Comparison of ENCODE assay signal across 10 mouse cellular contexts in genomic region chr2:26541258-26541910, GRCm38 (mm10). TPM values are rescaled to one million over a fixed set of nuclear protein-coding genes. Genes with fewer than 3 reads are reported as not detected.
DNase-seq lines count a peak whose midpoint lies in the region; ATAC-seq and TF ChIP-seq lines count a peak whose summit lies in the region.
"Had no signal": no experiment of that assay in that cellular context is flagged by ENCODE, and none has a peak within 500 bp of the region (broad histone marks: within the 10 kb centered on the region; RNA-seq: fewer than 3 reads in every experiment).

No protein-coding gene starts in this region.

- no peak for TF ChIP-seq POLR2A in lung, adult 2 months (IDR thresholded peaks at IDR 0.05; ENCODE audit: borderline replicate concordance, extremely low read depth, low read depth, low read length)

- no peaks in the 10 kb centered on the region for H3K27me3 ChIP-seq in embryonic facial prominence, embryonic 11.5 days (ENCODE audit: control insufficient read depth, insufficient read depth, low read length)
- 0 out of 2 replicates have a peak, but pooled peaks cover 10% of the 10 kb centered on the region for H3K27me3 ChIP-seq in hindbrain, embryonic 10.5 days (ENCODE audit: insufficient read depth, poor library complexity, severe bottlenecking)
- H3K27me3 ChIP-seq in midbrain, embryonic 15.5 days (replicated peaks): no peaks in the 10 kb centered on the region
- peaks cover 5% of the 10 kb centered on the region; the same call in 1 of the 2 replicates for H3K27me3 ChIP-seq in liver, embryonic 12.5 days (replicated peaks)

- H3K9ac ChIP-seq in embryonic facial prominence, embryonic 11.5 days (replicated peaks; ENCODE audit: low read length): peak overlapping the region; percentile 22; the same call in 1 of the 2 replicates
- H3K9ac ChIP-seq in midbrain, embryonic 15.5 days: no peak overlapping the region
- H3K9ac ChIP-seq in liver, embryonic 12.5 days: no peak overlapping the region
- H3K9ac ChIP-seq: liver, embryonic 14.5 days had no signal

- H3K9me3 ChIP-seq in embryonic facial prominence, embryonic 11.5 days (replicated peaks; ENCODE audit: control insufficient read depth, low read length): no peaks in the 10 kb centered on the region
- no peaks in the 10 kb centered on the region for H3K9me3 ChIP-seq in hindbrain, embryonic 10.5 days
- no peaks in the 10 kb centered on the region for H3K9me3 ChIP-seq in midbrain, embryonic 15.5 days
- H3K9me3 ChIP-seq in liver, embryonic 12.5 days (replicated peaks): no peaks in the 10 kb centered on the region

- H3K4me3 ChIP-seq in embryonic facial prominence, embryonic 11.5 days (ENCODE audit: low read depth, low read length): no peak overlapping the region
- no peak overlapping the region for H3K4me3 ChIP-seq in hindbrain, embryonic 10.5 days
- H3K4me3 ChIP-seq in midbrain, embryonic 15.5 days: no peak overlapping the region
- H3K4me3 ChIP-seq in liver, embryonic 12.5 days: no peak overlapping the region
- H3K4me3 ChIP-seq in lung, adult 2 months (replicated peaks; ENCODE audit: extremely low read depth, low read depth, low read length): no peak overlapping the region

- ATAC-seq in embryonic facial prominence, embryonic 11.5 days (replicated peaks; ENCODE audit: insufficient number of reproducible peaks, low FRiP score, low TSS enrichment, low read depth): no peak
- ATAC-seq in midbrain, embryonic 15.5 days (replicated peaks): no peak; the same call in 1 of the 2 replicates
- no peak for ATAC-seq in liver, embryonic 12.5 days

- no peak overlapping the region for H3K4me2 ChIP-seq in embryonic facial prominence, embryonic 11.5 days (ENCODE audit: low read depth, low read length)
- H3K4me2 ChIP-seq in midbrain, embryonic 15.5 days: no peak overlapping the region
- H3K4me2 ChIP-seq in liver, embryonic 12.5 days: no peak overlapping the region

- no peak for TF ChIP-seq CTCF in lung, adult 2 months (IDR thresholded peaks at IDR 0.05; ENCODE audit: insufficient read depth, low read length)

- peak; percentile 36 to 44 for DNase-seq in layer of hippocampus, postnatal 14 days (ENCODE audit: low spot score in 2 of 2)
- DNase-seq in layer of hippocampus, adult 9-11 months: no peak
- DNase-seq in embryonic facial prominence, embryonic 11.5 days (ENCODE audit: low spot score): peak; percentile 42
- DNase-seq in hindbrain, embryonic 10.5 days (ENCODE audit: low spot score): peak; percentile 39
- no peak for DNase-seq in thymus, postnatal 4 days
- DNase-seq in lung, adult 2 months: no peak
- DNase-seq: thymus, postnatal 25 days had no signal

- no peaks in the 10 kb centered on the region for H3K36me3 ChIP-seq in embryonic facial prominence, embryonic 11.5 days (replicated peaks; ENCODE audit: control insufficient read depth, insufficient read depth, low read depth, low read length)
- H3K36me3 ChIP-seq in hindbrain, embryonic 10.5 days: no peaks in the 10 kb centered on the region
- H3K36me3 ChIP-seq in midbrain, embryonic 15.5 days (replicated peaks): no peaks in the 10 kb centered on the region
- H3K36me3 ChIP-seq in liver, embryonic 12.5 days: no peaks in the 10 kb centered on the region

- H3K27ac ChIP-seq in embryonic facial prominence, embryonic 11.5 days (replicated peaks; ENCODE audit: low read depth, low read length): 0 out of 2 replicates have a peak overlapping the region, but pooled peaks have one; percentile 30
- peak overlapping the region; percentile 83 for H3K27ac ChIP-seq in hindbrain, embryonic 10.5 days
- H3K27ac ChIP-seq in midbrain, embryonic 15.5 days: 0 out of 2 replicates have a peak overlapping the region, but pooled peaks have one; percentile 15
- H3K27ac ChIP-seq in liver, embryonic 12.5 days: no peak overlapping the region
- H3K27ac ChIP-seq: liver, embryonic 14.5 days had no signal

- H3K4me1 ChIP-seq in embryonic facial prominence, embryonic 11.5 days (ENCODE audit: control insufficient read depth, insufficient read depth, low read length): peaks cover 3% of the 10 kb centered on the region
- H3K4me1 ChIP-seq in hindbrain, embryonic 10.5 days (replicated peaks): peaks cover 78% of the 10 kb centered on the region
- peaks cover 14% of the 10 kb centered on the region for H3K4me1 ChIP-seq in midbrain, embryonic 15.5 days
- no peaks in the 10 kb centered on the region for H3K4me1 ChIP-seq in liver, embryonic 12.5 days
- H3K4me1 ChIP-seq in lung, adult 2 months (ENCODE audit: control insufficient read depth, insufficient read depth, low read length): peaks cover 14% of the 10 kb centered on the region

- 32% methylated on average over 9 of the region's 9 CpGs for WGBS in embryonic facial prominence, embryonic 11.5 days
- whole genome bisulfite sequencing in hindbrain, embryonic 10.5 days: 41% methylated on average over 9 of the region's 9 CpGs
- WGBS in midbrain, embryonic 15.5 days: 28% methylated on average over 9 of the region's 9 CpGs
- 52% methylated on average over 9 of the region's 9 CpGs for WGBS in liver, embryonic 12.5 days (ENCODE audit: insufficient replicate concordance)
- WGBS in lung, adult 2 months: 67% methylated on average over 9 of the region's 9 CpGs

RNA-seq across cellular contexts. Expression of gene Notch1, which starts 24.9 kb away (rescaled TPM):
- 10 to 100 TPM; 35.4 to 45.2 TPM for total RNA-seq in layer of hippocampus, postnatal 14 days (2021)
- 17.2 and 17.7 TPM in 2 replicates for polyA plus RNA-seq in embryonic facial prominence, embryonic 11.5 days (2014; fragmentation: Nextera tagmentation; extraction: Ambion mirVana)
- polyA plus RNA-seq in hindbrain, embryonic 10.5 days (2016; fragmentation: Nextera tagmentation; extraction: Ambion mirVana): 39.1 and 46.4 TPM in 2 replicates
- 15.6 and 17.6 TPM in 2 replicates for polyA plus RNA-seq in midbrain, embryonic 15.5 days (2015; fragmentation: Nextera tagmentation; extraction: Ambion mirVana)
- 4.1 and 4.4 TPM in 2 replicates for polyA plus RNA-seq in liver, embryonic 12.5 days (2016; fragmentation: Nextera tagmentation; extraction: Ambion mirVana)
- polyA plus RNA-seq in lung, adult 2 months (2012; rRNA removed): 108 and 124 TPM in 2 replicates

RNA-seq across cellular contexts. Expression of gene Egfl7, which starts 38.4 kb away (rescaled TPM):
- total RNA-seq in layer of hippocampus, postnatal 14 days (2021): 10 to 100 TPM; 80.2 to 84.1 TPM
- polyA plus RNA-seq in embryonic facial prominence, embryonic 11.5 days (2014; fragmentation: Nextera tagmentation; extraction: Ambion mirVana): 54.3 and 74.6 TPM in 2 replicates
- 78.3 and 101 TPM in 2 replicates for polyA plus RNA-seq in hindbrain, embryonic 10.5 days (2016; fragmentation: Nextera tagmentation; extraction: Ambion mirVana)
- 71.8 and 75.7 TPM in 2 replicates for polyA plus RNA-seq in midbrain, embryonic 15.5 days (2015; fragmentation: Nextera tagmentation; extraction: Ambion mirVana)
- 106 and 120 TPM in 2 replicates for polyA plus RNA-seq in liver, embryonic 12.5 days (2016; fragmentation: Nextera tagmentation; extraction: Ambion mirVana)
- polyA plus RNA-seq in lung, adult 2 months (2012; rRNA removed): 1,942 and 2,032 TPM in 2 replicates

RNA-seq across cellular contexts. Expression of gene Gm20532, which starts 45.1 kb away (rescaled TPM):
- total RNA-seq in layer of hippocampus, postnatal 14 days (2021): not detected
- not detected in 2 replicates for polyA plus RNA-seq in embryonic facial prominence, embryonic 11.5 days (2014; fragmentation: Nextera tagmentation; extraction: Ambion mirVana)
- not detected in 2 replicates for polyA plus RNA-seq in hindbrain, embryonic 10.5 days (2016; fragmentation: Nextera tagmentation; extraction: Ambion mirVana)
- not detected in 2 replicates for polyA plus RNA-seq in midbrain, embryonic 15.5 days (2015; fragmentation: Nextera tagmentation; extraction: Ambion mirVana)
- not detected in 2 replicates for polyA plus RNA-seq in liver, embryonic 12.5 days (2016; fragmentation: Nextera tagmentation; extraction: Ambion mirVana)
- not detected in 2 replicates for polyA plus RNA-seq in lung, adult 2 months (2012; rRNA removed)
- polyA plus RNA-seq: liver, embryonic 14.5 days had no signal

Comparison
In these comparisons a context has a peak if more than half of its experiments do, and no peak if none do; other contexts are left out.
1. DNase-seq: peak in layer of hippocampus, postnatal 14 days (2 of 2), embryonic facial prominence, embryonic 11.5 days (single experiment) and hindbrain, embryonic 10.5 days (single experiment); none in layer of hippocampus, adult 9-11 months (single experiment), thymus, postnatal 4 days (single experiment) and lung, adult 2 months (single experiment).
2. RNA of gene Egfl7, which starts 38.4 kb away (polyA plus RNA-seq): 1,942 to 2,032 TPM in lung, adult 2 months; 106 to 120 TPM in liver, embryonic 12.5 days, 78.3 to 101 TPM in hindbrain, embryonic 10.5 days, 71.8 to 75.7 TPM in midbrain, embryonic 15.5 days and 54.3 to 74.6 TPM in embryonic facial prominence, embryonic 11.5 days; every median in the first group is over 10 times any median in the second.